Mouse (Mus musculus): ENCODE measurements around the gene Enpp3.

GRCm38 (mm10) chr10:24741229-24742198 is 101.1 kb downstream of the Enpp3 start:
- TF ChIP-seq EP300 (optimal IDR thresholded peaks at IDR 0.05) (no peak), CTCF (IDR thresholded peaks at IDR 0.05; ENCODE audit: low read depth) (no peak)
